Mouse (Mus musculus): ENCODE data around the gene Smim4.
A peak's percentile ranks its signal among the peaks of the same experiment; 100 is the strongest.

Gene Smim4

DNA sequence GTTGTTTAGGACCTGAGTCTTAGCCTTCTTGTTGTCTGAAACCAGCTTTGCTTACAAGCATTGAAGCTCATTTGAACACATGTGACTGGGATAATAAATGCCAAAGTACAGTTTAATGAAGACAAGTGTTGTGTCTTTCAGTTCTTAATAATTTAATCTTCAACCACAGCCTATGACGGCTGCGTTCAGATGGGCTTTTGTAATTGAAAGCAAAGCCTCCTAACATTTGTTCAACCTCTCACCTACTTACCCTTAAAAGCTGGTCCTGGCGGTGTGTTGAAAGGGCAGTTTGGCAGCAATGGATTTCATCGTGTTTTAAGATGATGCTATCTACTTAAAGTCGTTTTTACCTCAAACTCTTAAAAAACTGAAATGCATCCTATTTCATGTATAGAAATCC lies 16.6 kb downstream of the Smim4 start:
- no peak for DNase-seq

- no peak for DNase-seq
Measured at GRCm38 (mm10) chr14:31110613-31111012, 18.1 kb downstream of the Smim4 start.

- DNase-seq, result no peak
Measured at GRCm38 (mm10) chr14:31105156-31105555, 23.6 kb downstream of the Smim4 start.

DNA sequence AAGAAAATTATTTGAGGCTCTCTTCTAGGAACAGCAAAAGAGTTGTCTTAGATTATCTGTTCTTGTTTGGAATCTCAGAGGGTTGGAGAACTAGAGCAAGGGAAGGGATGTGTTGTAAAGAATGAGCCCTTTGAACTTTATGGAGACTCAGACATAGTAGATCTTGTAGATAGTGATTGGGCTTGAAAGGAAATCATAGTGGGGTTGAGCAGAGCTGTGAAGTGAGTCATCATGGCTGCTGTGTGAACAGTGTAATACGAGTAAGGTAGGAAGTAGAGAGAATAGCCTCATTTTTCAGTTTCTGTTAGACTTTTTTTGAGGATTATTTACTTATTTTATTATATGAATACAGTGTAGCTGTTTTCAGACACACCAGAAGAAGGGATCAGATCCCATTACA lies 38.8 kb downstream of the Smim4 start:
- DNase-seq, result no peak

DNA sequence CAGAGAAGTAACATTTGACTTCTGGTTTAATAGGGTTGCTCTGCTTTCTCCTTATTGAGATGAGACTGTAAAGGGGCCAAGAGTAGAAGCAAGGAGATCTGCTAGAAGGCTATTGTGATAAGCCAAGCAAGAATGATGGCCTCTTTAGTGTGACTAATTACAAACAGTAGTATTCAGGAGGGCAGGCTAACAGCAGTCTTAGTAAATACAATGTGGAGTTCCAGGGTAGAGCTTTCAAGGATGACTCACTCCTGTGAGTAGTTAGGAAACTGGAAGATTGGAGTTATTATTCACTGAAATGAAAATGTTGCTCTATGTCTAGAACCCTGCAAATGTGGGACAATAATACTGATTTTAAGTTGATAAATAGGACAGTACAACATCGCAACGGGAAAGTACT lies 40.2 kb downstream of the Smim4 start:
- no peak for DNase-seq

- peak; percentile 9 for DNase-seq
Measured at GRCm38 (mm10) chr14:31087433-31087832, 41.3 kb downstream of the Smim4 start.

DNA sequence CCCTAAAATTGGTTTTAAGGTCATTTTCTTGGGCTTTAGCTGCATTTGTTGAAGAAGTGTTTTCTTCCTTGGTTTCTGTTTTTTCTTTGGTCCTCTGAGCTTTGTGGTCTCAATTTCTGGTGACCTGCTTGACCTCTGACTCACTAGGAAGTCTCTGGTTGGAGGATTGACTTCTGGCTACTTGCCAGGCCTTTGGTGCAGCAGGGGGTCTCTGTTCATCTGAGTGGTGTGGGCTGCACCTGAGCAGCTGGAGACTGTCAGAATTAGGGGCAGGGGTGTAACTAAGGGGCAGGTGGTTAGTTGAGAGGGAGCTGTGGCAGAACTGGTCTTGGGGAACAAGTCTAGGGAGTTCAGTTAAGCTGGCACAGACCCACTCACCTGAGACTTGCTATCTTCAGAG lies 47.6 kb downstream of the Smim4 start:
- no peak for DNase-seq

- DNase-seq, result no peak
Measured at GRCm38 (mm10) chr14:31079313-31080028, 49.3 kb downstream of the Smim4 start.

DNA sequence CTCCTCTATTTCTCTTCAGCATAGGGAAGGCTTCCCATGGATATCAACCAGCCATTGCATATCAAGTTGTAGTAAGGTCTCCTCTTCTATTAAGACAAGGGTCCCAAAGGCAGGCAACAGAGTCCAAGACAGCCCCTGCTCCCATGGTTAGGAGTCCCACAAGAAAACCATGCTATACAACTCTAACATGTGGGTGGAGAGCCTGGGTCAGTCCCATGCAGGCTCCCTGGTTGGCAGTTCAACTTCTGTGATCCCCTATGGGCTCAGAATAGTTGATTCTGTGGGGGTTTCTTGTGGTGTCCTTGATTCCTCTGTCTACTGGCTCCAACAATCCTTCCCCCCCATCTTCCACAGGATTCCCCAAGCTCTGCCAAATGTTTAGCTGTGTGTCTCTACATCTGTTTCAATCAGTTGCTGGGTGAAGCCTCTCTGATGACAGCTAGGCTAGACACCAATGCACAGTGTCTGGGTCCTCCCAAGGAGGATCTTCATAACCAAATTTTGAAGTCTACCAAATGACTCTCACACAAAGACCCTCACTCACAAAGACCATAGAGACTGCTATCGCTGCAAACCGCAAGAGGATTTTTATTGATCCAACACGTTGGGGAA lies 50.1 kb downstream of the Smim4 start:
- no peak for DNase-seq

- no peak for DNase-seq
Measured at GRCm38 (mm10) chr14:31069086-31069733, 59.5 kb downstream of the Smim4 start.

DNA sequence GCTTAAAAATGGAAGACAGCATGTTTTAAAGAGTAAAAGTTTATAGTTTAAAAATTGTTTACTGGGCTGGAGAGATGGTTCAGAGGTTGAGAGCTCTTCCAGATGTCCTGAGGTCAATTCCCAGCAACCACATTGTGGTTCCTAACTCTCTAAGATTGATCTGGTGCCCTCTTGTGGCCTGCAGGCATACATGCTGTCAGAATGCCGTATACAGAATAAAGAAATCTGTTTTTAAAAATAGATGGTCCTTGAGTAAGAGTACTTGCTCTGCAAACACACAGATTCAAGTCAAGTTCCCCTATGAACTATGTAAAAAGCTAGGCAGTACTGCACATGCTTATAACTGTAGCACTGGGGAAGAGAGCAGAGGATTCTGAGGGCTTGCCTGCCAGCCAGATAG lies 66.5 kb downstream of the Smim4 start:
- no peak for DNase-seq

GRCm38 (mm10) chr14:31045817-31046216 lies 82.9 kb downstream of the Smim4 start:
- DNase-seq, result no peak

DNA sequence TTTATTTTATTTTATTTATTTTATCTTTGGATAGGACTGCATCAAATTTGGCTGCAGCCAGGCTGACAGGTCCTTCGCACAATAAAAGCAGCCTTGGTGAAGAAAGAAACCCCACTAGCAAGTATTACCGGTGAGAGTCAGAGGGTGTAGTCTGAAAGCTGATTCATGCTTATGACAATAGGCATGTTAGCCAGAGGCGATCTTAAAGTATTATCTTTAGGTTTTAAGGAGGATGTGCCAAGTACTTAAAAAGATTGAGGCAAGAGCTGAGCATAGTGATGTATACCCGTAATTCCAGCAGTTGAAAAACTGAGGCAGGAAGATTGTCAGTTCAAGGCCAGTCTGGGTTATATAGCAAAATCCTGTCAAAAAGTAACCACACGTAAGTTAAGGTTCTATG lies 83.5 kb downstream of the Smim4 start:
- no peak for DNase-seq
